Mouse (Mus musculus) cortical plate, adult 2 months (tissue): ENCODE data around the gene 2210407C18Rik.

Source experiments
- CTCF ChIP-seq: fragments of 200-500 bp; IDR thresholded peaks from 2 replicates; pipeline ENCODE4 v1.5.1; 2011; ENCODE audit warnings: mild to moderate bottlenecking, control low read depth, low read length; ENCODE audit not compliant: insufficient read depth; ENCODE audit errors: extremely low read depth
- POLR2A ChIP-seq: fragments of 200-500 bp; IDR thresholded peaks from 2 replicates; pipeline ENCODE4 v1.6.1; 2011; ENCODE audit warnings: mild to moderate bottlenecking, low read length, control low read depth; ENCODE audit not compliant: insufficient read depth; ENCODE audit errors: extremely low read depth

DNA sequence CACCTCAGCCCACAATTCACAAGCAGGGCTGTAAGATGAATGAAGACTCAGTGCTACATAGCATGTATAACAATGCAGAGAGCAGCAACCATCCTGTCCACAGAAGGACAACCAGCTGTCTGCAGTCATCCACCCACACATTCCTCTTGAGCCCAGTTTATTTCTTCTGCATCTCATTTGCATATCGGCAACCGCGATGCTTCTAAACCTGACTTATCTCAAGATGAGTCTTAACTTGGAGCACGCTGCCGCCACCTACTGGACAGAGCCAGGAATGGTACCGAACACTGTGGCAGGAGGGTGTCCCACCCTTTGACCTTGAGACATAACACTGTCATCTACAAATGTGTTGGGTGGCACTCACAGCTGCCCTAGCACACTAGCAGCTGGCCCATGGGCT, 27.5 kb upstream of the 2210407C18Rik start:
- no peak for TF ChIP-seq POLR2A
- TF ChIP-seq CTCF, result peak; percentile 57
